Mouse (Mus musculus) midbrain, embryonic 16.5 days (tissue): ENCODE results near the gene Fezf2. TPM values are rescaled to one million over a fixed set of nuclear protein-coding genes. Genes with fewer than 3 reads are reported as not detected.

ENCODE experiments used
- ATAC-seq: fragments of 200-750 bp; cut with Nextera tagmentation; 2 replicates; pipeline ENCODE4 v1.8.0; 2017; ENCODE audit warnings: moderate TSS enrichment
- H3K27ac ChIP-seq: fragments of 300-500 bp; sonication (generic); 2 replicates; pipeline ENCODE4 v1.5.1; 2014; ENCODE audit warnings: mild to moderate bottlenecking, low read length, mixed read lengths
- H3K27me3 ChIP-seq: fragments of 300-500 bp; sonication (generic); 2 replicates; pipeline ENCODE4 v1.6.1; 2014; ENCODE audit warnings: low read depth, low read length, mixed read lengths; ENCODE audit not compliant: control insufficient read depth, insufficient read depth
- H3K36me3 ChIP-seq: fragments of 300-500 bp; sonication (generic); 2 replicates; pipeline ENCODE4 v1.6.1; 2014; ENCODE audit warnings: mild to moderate bottlenecking, low read length, moderate library complexity, mixed read lengths; ENCODE audit not compliant: control insufficient read depth, insufficient read depth
- H3K4me1 ChIP-seq: fragments of 300-500 bp; sonication (generic); 2 replicates; pipeline ENCODE4 v1.6.1; 2014; ENCODE audit warnings: mild to moderate bottlenecking, low read length, mixed read lengths; ENCODE audit not compliant: control insufficient read depth, insufficient read depth
- H3K4me2 ChIP-seq: fragments of 300-500 bp; sonication (generic); 2 replicates; pipeline ENCODE4 v1.6.1; 2014; ENCODE audit warnings: mild to moderate bottlenecking, low read length, mixed read lengths
- H3K4me3 ChIP-seq: fragments of 300-500 bp; sonication (generic); 2 replicates; pipeline ENCODE4 v1.5.1; 2014; ENCODE audit warnings: low read depth, mild to moderate bottlenecking, low read length, moderate library complexity, mixed read lengths
- H3K9ac ChIP-seq: fragments of 300-500 bp; sonication (generic); 2 replicates; pipeline ENCODE4 v1.6.1; 2014; ENCODE audit warnings: low read depth, low read length, mixed read lengths
- H3K9me3 ChIP-seq: fragments of 300-500 bp; sonication (generic); replicated peaks from 2 replicates; pipeline ENCODE4 v1.6.1; 2014; ENCODE audit warnings: mild to moderate bottlenecking, low read length, mixed read lengths; ENCODE audit not compliant: control insufficient read depth, poor library complexity, severe bottlenecking
- WGBS: fragments of 180-500 bp; shearing (Covaris S2); extraction: QIAGEN DNeasy Blood & Tissue Kit; methylation state at CpG from one replicate; pipeline ENCODE4 v1.1.7; 2014; 5-methylcytosine and 5-hydroxymethylcytosine counted together
- polyA plus RNA-seq: library from polyadenylated mRNA; unstranded; fragments of >200 nt; fragmentation: Nextera tagmentation; extraction: Ambion mirVana; gene quantifications from 2 replicates; pipeline ENCODE4 v1.2.1, GENCODE M21; 2015

The Fezf2 gene
- polyA plus RNA-seq: 2.4 and 2.8 TPM in 2 replicates

- H3K4me2 ChIP-seq: no peak within 1 kb of the TSS
- no peak within 1 kb of the TSS for H3K9ac ChIP-seq
These were observed at the start of gene Fezf2 for GRCm38 (mm10) chr14:12348089-12348488. Fezf2 (minus strand) TSS chr14:12348189.

GRCm38 (mm10) chr14:12397561-12397960 is 49.6 kb upstream of the Fezf2 start:
- H3K9ac ChIP-seq: no peak overlapping the region
- no peak overlapping the region for H3K4me3 ChIP-seq
- WGBS: 63% methylated on average over 3 of the region's 3 CpGs
- H3K4me1 ChIP-seq: peaks cover 3% of the 10 kb centered on the region
- H3K27ac ChIP-seq: no peak overlapping the region
- 0 out of 2 replicates have a peak, but pooled peaks cover 4% of the 10 kb centered on the region for H3K36me3 ChIP-seq
- H3K4me2 ChIP-seq: no peak overlapping the region
- no peak for ATAC-seq
- no peaks in the 10 kb centered on the region for H3K9me3 ChIP-seq
- peaks cover 41% of the 10 kb centered on the region for H3K27me3 ChIP-seq

More at GRCm38 (mm10) chr14:12348089-12348488, at the start of gene Fezf2:
- Histone ChIP-seq H3K36me3 (no peaks in the 10 kb centered on the region), H3K27me3 (peaks cover 70% of the 10 kb centered on the region), H3K4me1 (peaks cover 3% of the 10 kb centered on the region; the same call in 1 of the 2 replicates), H3K27ac (no peak within 1 kb of the TSS), H3K9me3 (no peaks in the 10 kb centered on the region), H3K4me3 (no peak within 1 kb of the TSS)
- 5% methylated on average over 2 of the region's 2 CpGs for WGBS
- ATAC-seq: no peak

GRCm38 (mm10) chr14:12394318-12394717 is 46.3 kb upstream of the Fezf2 start:
- ATAC-seq: no peak
- Histone ChIP-seq H3K36me3 (no peaks in the 10 kb centered on the region), H3K9ac (no peak overlapping the region), H3K27ac (no peak overlapping the region), H3K4me3 (no peak overlapping the region), H3K27me3 (peaks cover 49% of the 10 kb centered on the region), H3K9me3 (no peaks in the 10 kb centered on the region), H3K4me1 (peaks cover 5% of the 10 kb centered on the region), H3K4me2 (no peak overlapping the region)
- WGBS: 24% methylated on average over 2 of the region's 2 CpGs

- Histone ChIP-seq H3K27ac (no peak overlapping the region), H3K27me3 (peaks cover 48% of the 10 kb centered on the region), H3K4me2 (no peak overlapping the region), H3K4me1 (peaks cover 12% of the 10 kb centered on the region), H3K9me3 (no peaks in the 10 kb centered on the region), H3K9ac (no peak overlapping the region), H3K4me3 (no peak overlapping the region), H3K36me3 (no peaks in the 10 kb centered on the region)
- peak; percentile 61 for ATAC-seq
- 9% methylated on average over 12 of the region's 12 CpGs for WGBS
These were observed 45.4 kb upstream of the Fezf2 start for GRCm38 (mm10) chr14:12393271-12393861.

- ATAC-seq: no peak
- H3K36me3 ChIP-seq: no peaks in the 10 kb centered on the region
- peaks cover 49% of the 10 kb centered on the region for H3K27me3 ChIP-seq
- H3K27ac ChIP-seq: no peak overlapping the region
- H3K4me3 ChIP-seq: no peak overlapping the region
- H3K4me1 ChIP-seq: peaks cover 12% of the 10 kb centered on the region
- H3K4me2 ChIP-seq: no peak overlapping the region
- H3K9me3 ChIP-seq: no peaks in the 10 kb centered on the region
- H3K9ac ChIP-seq: no peak overlapping the region
- 36% methylated on average over 7 of the region's 7 CpGs for WGBS
These were observed 43.2 kb upstream of the Fezf2 start for GRCm38 (mm10) chr14:12391167-12391566.

GRCm38 (mm10) chr14:12388806-12389436 is 40.9 kb upstream of the Fezf2 start:
- H3K27ac ChIP-seq: no peak overlapping the region
- peaks cover 12% of the 10 kb centered on the region for H3K4me1 ChIP-seq

GRCm38 (mm10) chr14:12388192-12388795 is 40.3 kb upstream of the Fezf2 start:
- Histone ChIP-seq H3K4me1 (peaks cover 9% of the 10 kb centered on the region), H3K4me2 (no peak overlapping the region), H3K36me3 (no peaks in the 10 kb centered on the region), H3K27me3 (peaks cover 57% of the 10 kb centered on the region), H3K4me3 (no peak overlapping the region), H3K27ac (no peak overlapping the region), H3K9ac (no peak overlapping the region), H3K9me3 (no peaks in the 10 kb centered on the region)
- peak; percentile 44; the same call in 1 of the 2 replicates for ATAC-seq
- 17% methylated on average over 4 of the region's 4 CpGs for WGBS

More at GRCm38 (mm10) chr14:12388806-12389436, 40.9 kb upstream of the Fezf2 start:
- Histone ChIP-seq H3K9me3 (no peaks in the 10 kb centered on the region), H3K9ac (no peak overlapping the region), H3K4me2 (no peak overlapping the region), H3K36me3 (no peaks in the 10 kb centered on the region), H3K27me3 (peaks cover 52% of the 10 kb centered on the region), H3K4me3 (no peak overlapping the region)
- peak; percentile 44; the same call in 1 of the 2 replicates for ATAC-seq
- WGBS: 13% methylated on average over 14 of the region's 14 CpGs

- H3K4me1 ChIP-seq: peaks cover 9% of the 10 kb centered on the region
- ATAC-seq: no peak
- no peak overlapping the region for H3K9ac ChIP-seq
- peaks cover 65% of the 10 kb centered on the region for H3K27me3 ChIP-seq
- no peaks in the 10 kb centered on the region for H3K9me3 ChIP-seq
- H3K36me3 ChIP-seq: no peaks in the 10 kb centered on the region
- H3K27ac ChIP-seq: no peak overlapping the region
- no peak overlapping the region for H3K4me2 ChIP-seq
- 57% methylated on average over 6 of the region's 6 CpGs for WGBS
- H3K4me3 ChIP-seq: no peak overlapping the region
These were observed 39.2 kb upstream of the Fezf2 start for GRCm38 (mm10) chr14:12387176-12387575.

GRCm38 (mm10) chr14:12377883-12378282 is 29.9 kb upstream of the Fezf2 start:
- ATAC-seq: no peak
- no peak overlapping the region for H3K27ac ChIP-seq
- H3K36me3 ChIP-seq: no peaks in the 10 kb centered on the region
- H3K9me3 ChIP-seq: no peaks in the 10 kb centered on the region
- no peak overlapping the region for H3K4me2 ChIP-seq
- H3K4me1 ChIP-seq: 0 out of 2 replicates have a peak, but pooled peaks cover 3% of the 10 kb centered on the region
- 26% methylated on average over 9 of the region's 9 CpGs for WGBS
- H3K4me3 ChIP-seq: no peak overlapping the region
- no peak overlapping the region for H3K9ac ChIP-seq
- peaks cover 34% of the 10 kb centered on the region for H3K27me3 ChIP-seq
